Mouse (Mus musculus) erythroblast, embryonic 14.5 days (primary cell): ENCODE results near the gene BC004004. TPM values are rescaled to one million over a fixed set of nuclear protein-coding genes. Genes with fewer than 3 reads are reported as not detected.

ENCODE experiments used
- H3K27me3 ChIP-seq: 2 replicates; pipeline ENCODE4 v1.6.1; 2012; ENCODE audit warnings: inconsistent platforms; ENCODE audit not compliant: control insufficient read depth
- H3K36me3 ChIP-seq: 2 replicates; pipeline ENCODE4 v1.6.1; 2012; ENCODE audit warnings: mild to moderate bottlenecking, inconsistent platforms; ENCODE audit not compliant: control insufficient read depth
- H3K4me1 ChIP-seq: 2 replicates; pipeline ENCODE4 v1.6.1; 2012; ENCODE audit warnings: inconsistent platforms; ENCODE audit not compliant: control insufficient read depth
- H3K4me3 ChIP-seq: replicated peaks from 2 replicates; pipeline ENCODE3; 2012; ENCODE audit warnings: moderate library complexity, mild to moderate bottlenecking, inconsistent platforms
- H3K9me3 ChIP-seq: 2 replicates; pipeline ENCODE4 v1.6.1; 2012; ENCODE audit warnings: low read length, inconsistent platforms, mixed read lengths; ENCODE audit not compliant: control insufficient read depth
- GATA1 ChIP-seq: IDR thresholded peaks from 2 replicates; pipeline ENCODE4 v1.6.1; 2012; ENCODE audit warnings: low read length, inconsistent platforms, mixed read lengths
- TAL1 ChIP-seq: IDR thresholded peaks from 3 replicates; pipeline ENCODE4 v1.6.1; 2012; ENCODE audit warnings: low read length, inconsistent platforms, mixed read lengths
- polyA plus RNA-seq: library from polyadenylated mRNA; stranded (reverse); fragments of >175 nt; gene quantifications from 2 replicates; pipeline ENCODE4 v1.2.3, GENCODE M21; 2012

Gene BC004004
- polyA plus RNA-seq, 1 experiment = 2.0 TPM

GRCm38 (mm10) chr17:29303856-29304255, 35.3 kb downstream of the BC004004 start:
- H3K36me3 ChIP-seq = peaks cover 34% of the 10 kb centered on the region
- peaks cover 2% of the 10 kb centered on the region for H3K4me1 ChIP-seq
- H3K27me3 ChIP-seq = peaks cover 7% of the 10 kb centered on the region; the same call in 1 of the 2 replicates
- TF ChIP-seq TAL1 = no peak
- TF ChIP-seq GATA1 = no peak
- no peak overlapping the region for H3K4me3 ChIP-seq
- no peaks in the 10 kb centered on the region for H3K9me3 ChIP-seq

DNA sequence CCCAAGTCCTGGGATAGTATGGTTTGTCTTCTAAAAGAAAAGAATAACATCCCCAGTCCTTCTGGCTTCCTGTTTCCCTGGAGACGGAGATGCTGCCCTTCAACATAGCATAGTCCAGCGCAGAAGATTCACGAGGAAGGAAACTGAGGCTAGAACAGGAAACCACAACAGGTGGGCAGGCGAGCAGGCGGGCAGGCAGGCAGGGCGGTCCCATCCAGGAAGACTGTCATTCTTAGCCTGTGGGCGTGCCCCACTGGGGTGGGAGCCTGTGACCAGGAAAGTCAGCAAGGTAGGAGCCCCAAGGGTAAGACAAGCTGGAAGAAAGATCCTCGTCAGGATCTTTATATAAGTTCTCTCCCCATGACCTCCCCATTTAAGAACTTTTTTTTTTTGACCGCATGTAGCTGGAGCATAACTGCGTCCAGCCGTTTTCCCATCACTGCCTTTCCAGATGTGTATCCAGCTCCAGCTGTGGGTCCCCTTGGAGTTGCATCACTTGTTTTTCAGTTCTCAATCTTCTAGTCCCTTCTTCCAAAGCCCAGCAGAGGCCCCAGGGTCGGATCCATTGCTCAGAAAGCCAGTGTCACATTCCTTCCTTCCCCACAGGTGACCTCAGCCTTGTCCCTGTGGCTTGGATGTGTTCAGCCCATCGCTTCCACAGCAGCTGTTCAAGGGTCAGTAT, 35.9 kb downstream of the BC004004 start:
- Histone ChIP-seq H3K36me3 (peaks cover 27% of the 10 kb centered on the region), H3K4me3 (no peak overlapping the region), H3K27me3 (peaks cover 7% of the 10 kb centered on the region; the same call in 1 of the 2 replicates), H3K9me3 (no peaks in the 10 kb centered on the region), H3K4me1 (peaks cover 2% of the 10 kb centered on the region)
- TF ChIP-seq GATA1 = no peak
- no peak for TF ChIP-seq TAL1

- Histone ChIP-seq H3K4me3 (no peak overlapping the region), H3K36me3 (peaks cover 20% of the 10 kb centered on the region)
Observed at GRCm38 (mm10) chr17:29305058-29305806, 36.6 kb downstream of the BC004004 start.

DNA sequence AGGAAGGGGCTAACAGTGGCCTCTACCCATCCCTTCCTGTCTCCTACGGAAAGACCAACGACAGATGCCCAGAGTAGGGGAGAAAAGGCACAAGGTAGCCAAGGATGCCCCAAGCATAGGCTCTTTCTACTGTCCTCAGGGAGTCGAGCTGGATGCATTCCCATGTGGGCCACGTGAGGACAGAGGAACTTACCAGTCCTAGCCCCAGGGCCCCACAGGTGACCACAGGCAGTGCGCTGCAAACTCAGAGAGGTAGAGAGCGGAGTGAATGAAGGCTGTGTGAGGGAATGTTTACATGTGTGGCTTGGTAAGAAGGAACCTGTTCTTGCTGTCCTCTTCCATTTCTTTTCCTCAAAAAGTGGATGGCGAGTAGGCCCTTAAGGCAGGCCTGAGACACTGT, 37.3 kb downstream of the BC004004 start:
- Histone ChIP-seq H3K4me3 (no peak overlapping the region), H3K9me3 (no peaks in the 10 kb centered on the region), H3K4me1 (peaks cover 2% of the 10 kb centered on the region), H3K27me3 (peaks cover 7% of the 10 kb centered on the region; the same call in 1 of the 2 replicates), H3K36me3 (peaks cover 16% of the 10 kb centered on the region)
- TF ChIP-seq GATA1 (no peak), TAL1 (no peak)

More at GRCm38 (mm10) chr17:29305058-29305806, 36.6 kb downstream of the BC004004 start:
- Histone ChIP-seq H3K27me3 (peaks cover 7% of the 10 kb centered on the region; the same call in 1 of the 2 replicates), H3K9me3 (no peaks in the 10 kb centered on the region), H3K4me1 (peaks cover 2% of the 10 kb centered on the region)
- no peak for TF ChIP-seq GATA1

- no peaks in the 10 kb centered on the region for H3K36me3 ChIP-seq
- H3K27me3 ChIP-seq = peaks cover 5% of the 10 kb centered on the region; the same call in 1 of the 2 replicates
- H3K9me3 ChIP-seq = peaks cover 2% of the 10 kb centered on the region; the same call in 1 of the 2 replicates
- TF ChIP-seq TAL1 = no peak
- no peak for TF ChIP-seq GATA1
- no peak overlapping the region for H3K4me3 ChIP-seq
- H3K4me1 ChIP-seq = no peaks in the 10 kb centered on the region; the same call in 1 of the 2 replicates
Observed at GRCm38 (mm10) chr17:29310056-29310623, 41.6 kb downstream of the BC004004 start.

GRCm38 (mm10) chr17:29311602-29312001, 43.0 kb downstream of the BC004004 start:
- Histone ChIP-seq H3K4me1 (no peaks in the 10 kb centered on the region), H3K36me3 (no peaks in the 10 kb centered on the region)
- no peak for TF ChIP-seq GATA1
- TF ChIP-seq TAL1 = no peak

GRCm38 (mm10) chr17:29312082-29312481, 43.5 kb downstream of the BC004004 start:
- no peaks in the 10 kb centered on the region for H3K4me1 ChIP-seq
- no peaks in the 10 kb centered on the region for H3K36me3 ChIP-seq
- H3K4me3 ChIP-seq = no peak overlapping the region
- H3K27me3 ChIP-seq = no peaks in the 10 kb centered on the region
- TF ChIP-seq GATA1 = no peak
- no peak for TF ChIP-seq TAL1
- H3K9me3 ChIP-seq = peaks cover 2% of the 10 kb centered on the region; the same call in 1 of the 2 replicates

More at GRCm38 (mm10) chr17:29311602-29312001, 43.0 kb downstream of the BC004004 start:
- no peak overlapping the region for H3K4me3 ChIP-seq
- H3K27me3 ChIP-seq = no peaks in the 10 kb centered on the region
- peaks cover 2% of the 10 kb centered on the region; the same call in 1 of the 2 replicates for H3K9me3 ChIP-seq

DNA sequence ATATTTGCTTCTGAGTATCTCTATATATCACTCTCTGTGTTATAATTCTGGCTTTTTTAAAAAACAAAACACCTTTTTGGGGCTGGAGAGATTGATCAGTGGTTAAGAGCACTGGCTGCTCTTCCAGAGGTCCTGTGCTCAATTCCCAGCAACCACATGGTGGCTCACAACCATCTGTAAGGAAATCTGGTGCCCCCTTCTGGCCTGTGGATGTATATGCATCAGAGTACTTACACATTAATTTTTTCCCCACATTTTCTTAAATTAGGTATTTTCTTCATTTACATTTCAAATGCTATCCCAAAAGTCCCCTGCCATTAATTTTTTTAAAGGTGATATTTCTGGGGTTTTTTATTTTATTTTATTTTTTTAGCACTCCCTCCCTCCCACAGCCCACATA, 44.7 kb downstream of the BC004004 start:
- no peaks in the 10 kb centered on the region; the same call in 1 of the 2 replicates for H3K27me3 ChIP-seq
- H3K36me3 ChIP-seq = no peaks in the 10 kb centered on the region
- H3K4me3 ChIP-seq = no peak overlapping the region
- no peaks in the 10 kb centered on the region for H3K4me1 ChIP-seq
- no peak for TF ChIP-seq TAL1
- TF ChIP-seq GATA1 = no peak
- H3K9me3 ChIP-seq = peaks cover 2% of the 10 kb centered on the region; the same call in 1 of the 2 replicates
